Mouse (Mus musculus) heart, embryonic 14.5 days (tissue): ENCODE data around the gene Plpp1. TPM values are rescaled to one million over a fixed set of nuclear protein-coding genes. Genes with fewer than 3 reads are reported as not detected.

Experiments
- ATAC-seq: fragments of 200-750 bp; cut with Nextera tagmentation; 2 replicates; pipeline ENCODE4 v1.8.0; 2017; ENCODE audit warnings: low read depth, moderate TSS enrichment; ENCODE audit not compliant: insufficient number of reproducible peaks, insufficient read depth, low FRiP score
- H3K27ac ChIP-seq, 2 experiments: fragments of 200-500 bp in 1 of 2; fragments of 300-500 bp in 1 of 2; sonication (generic) in 1 of 2; replicated peaks in 1 of 2; 2 replicates each; pipeline ENCODE4 v1.5.1; 2012 to 2014; ENCODE audit warnings: low read depth in 2 of 2, low read length in 2 of 2, control low read depth in 1 of 2, mild to moderate bottlenecking in 1 of 2, mixed read lengths in 1 of 2; ENCODE audit not compliant: control insufficient read depth in 1 of 2, insufficient read depth in 1 of 2
- H3K27me3 ChIP-seq: fragments of 300-500 bp; sonication (generic); 2 replicates; pipeline ENCODE4 v1.6.1; 2014; ENCODE audit warnings: mild to moderate bottlenecking, low read length, control low read depth; ENCODE audit not compliant: control insufficient read depth, insufficient read depth
- H3K36me3 ChIP-seq: fragments of 300-500 bp; sonication (generic); 2 replicates; pipeline ENCODE4 v1.6.1; 2014; ENCODE audit warnings: mild to moderate bottlenecking, control low read depth, low read length, mixed read lengths; ENCODE audit not compliant: control insufficient read depth, insufficient read depth
- H3K4me1 ChIP-seq, 2 experiments: fragments of 200-500 bp in 1 of 2; fragments of 300-500 bp in 1 of 2; sonication (generic) in 1 of 2; 2 replicates each; pipeline ENCODE4 v1.6.1; 2012 to 2014; ENCODE audit warnings: low read length in 2 of 2, control low read depth in 1 of 2, mixed read lengths in 1 of 2; ENCODE audit not compliant: control insufficient read depth in 2 of 2, insufficient read depth in 2 of 2
- H3K4me2 ChIP-seq: fragments of 300-500 bp; sonication (generic); 2 replicates; pipeline ENCODE4 v1.6.1; 2014; ENCODE audit warnings: mild to moderate bottlenecking, low read length
- H3K4me3 ChIP-seq, 2 experiments: fragments of 200-500 bp in 1 of 2; fragments of 300-500 bp in 1 of 2; sonication (generic) in 1 of 2; 2 replicates each; pipeline ENCODE4 v1.5.1; 2012 to 2014; ENCODE audit warnings: low read length in 2 of 2, mild to moderate bottlenecking in 2 of 2, control low read depth in 1 of 2, low read depth in 1 of 2, moderate library complexity in 1 of 2; ENCODE audit not compliant: control insufficient read depth in 1 of 2, insufficient read depth in 1 of 2
- H3K9ac ChIP-seq: fragments of 300-500 bp; sonication (generic); 2 replicates; pipeline ENCODE4 v1.6.1; 2014; ENCODE audit warnings: mild to moderate bottlenecking, low read length
- H3K9me3 ChIP-seq: fragments of 300-500 bp; sonication (generic); 2 replicates; pipeline ENCODE4 v1.6.1; 2016; ENCODE audit warnings: low read length, control low read depth; ENCODE audit not compliant: control insufficient read depth
- WGBS: fragments of 180-500 bp; shearing (Covaris S2); extraction: QIAGEN DNeasy Blood & Tissue Kit; methylation state at CpG from one replicate; pipeline ENCODE4 v1.1.7; 2014; 5-methylcytosine and 5-hydroxymethylcytosine counted together
- polyA plus RNA-seq: library from polyadenylated mRNA; unstranded; fragments of >200 nt; fragmentation: Nextera tagmentation; extraction: Ambion mirVana; gene quantifications from 2 replicates; pipeline ENCODE4 v1.2.1, GENCODE M21; 2014

Gene Plpp1
- polyA plus RNA-seq, 1 experiment from 2014 or later, result 56.6 TPM

- no peak overlapping the region for H3K4me2 ChIP-seq
- H3K9ac ChIP-seq, result no peak overlapping the region
- no peaks in the 10 kb centered on the region for H3K9me3 ChIP-seq
Measured at GRCm38 (mm10) chr13:112902176-112902575, 101.6 kb downstream of the Plpp1 start.

GRCm38 (mm10) chr13:112909663-112910062 is 109.1 kb downstream of the Plpp1 start:
- no peaks in the 10 kb centered on the region for H3K27me3 ChIP-seq
- no peak overlapping the region for H3K27ac ChIP-seq
- H3K4me3 ChIP-seq, result no peak overlapping the region
- no peaks in the 10 kb centered on the region for H3K4me1 ChIP-seq
- no peak overlapping the region for H3K9ac ChIP-seq
- H3K36me3 ChIP-seq, result peaks cover 85% of the 10 kb centered on the region
- no peaks in the 10 kb centered on the region for H3K9me3 ChIP-seq
- 66% methylated on average over 4 of the region's 4 CpGs for WGBS
- no peak for ATAC-seq
- H3K4me2 ChIP-seq, result no peak overlapping the region

More at GRCm38 (mm10) chr13:112902176-112902575, 101.6 kb downstream of the Plpp1 start:
- peaks cover 97% of the 10 kb centered on the region for H3K36me3 ChIP-seq
- H3K4me3 ChIP-seq, result no peak overlapping the region
- WGBS, result 88% methylated on average over 3 of the region's 3 CpGs
- ATAC-seq, result no peak
- H3K27ac ChIP-seq, result no peak overlapping the region
- no peaks in the 10 kb centered on the region for H3K4me1 ChIP-seq
- no peaks in the 10 kb centered on the region for H3K27me3 ChIP-seq

GRCm38 (mm10) chr13:112910434-112910833 is 109.8 kb downstream of the Plpp1 start:
- no peak for ATAC-seq
- Histone ChIP-seq H3K9ac (no peak overlapping the region), H3K9me3 (no peaks in the 10 kb centered on the region), H3K27ac (no peak overlapping the region), H3K27me3 (no peaks in the 10 kb centered on the region), H3K4me1 (no peaks in the 10 kb centered on the region), H3K4me2 (no peak overlapping the region), H3K36me3 (peaks cover 81% of the 10 kb centered on the region), H3K4me3 (no peak overlapping the region)
- WGBS, result 88% methylated on average over 4 of the region's 4 CpGs

Other genes with a start within 250 kb of the Plpp1 start
- gene Il31ra, start 206.4 kb upstream of the Plpp1 start, polyA plus RNA-seq, result 0.22 and 0.34 TPM in 2 replicates
- 0.69 and 0.97 TPM in 2 replicates for gene Ddx4, start 148.3 kb upstream of the Plpp1 start, polyA plus RNA-seq
- gene Slc38a9, start 140.0 kb upstream of the Plpp1 start, polyA plus RNA-seq, result 13.1 and 14.6 TPM in 2 replicates
- gene Mtrex, start 126.6 kb downstream of the Plpp1 start, polyA plus RNA-seq, result 46.2 and 48.6 TPM in 2 replicates
- gene Dhx29, start 126.7 kb downstream of the Plpp1 start, polyA plus RNA-seq, result 11.8 and 16.7 TPM in 2 replicates
- 0.11 and 0.63 TPM in 2 replicates for gene Ccno, start 187.0 kb downstream of the Plpp1 start, polyA plus RNA-seq
- gene Mcidas, start 193.1 kb downstream of the Plpp1 start, polyA plus RNA-seq, result not detected in 2 replicates
- gene Cdc20b, start 234.3 kb downstream of the Plpp1 start, polyA plus RNA-seq, result 0.12 TPM in 1 of 2 replicates, not detected in the other
- 126 and 147 TPM in 2 replicates for gene Gpx8, start 245.6 kb downstream of the Plpp1 start, polyA plus RNA-seq